Mouse (Mus musculus): Measurements from ENCODE around the gene Nxnl2.
A peak's percentile ranks its signal among the peaks of the same experiment; 100 is the strongest.
"Not testable (repeated sequence)": the region's sequence is repeated elsewhere in the genome, so short reads cannot be mapped to it uniquely, and the experiment has no call there.

Gene Nxnl2

DNA sequence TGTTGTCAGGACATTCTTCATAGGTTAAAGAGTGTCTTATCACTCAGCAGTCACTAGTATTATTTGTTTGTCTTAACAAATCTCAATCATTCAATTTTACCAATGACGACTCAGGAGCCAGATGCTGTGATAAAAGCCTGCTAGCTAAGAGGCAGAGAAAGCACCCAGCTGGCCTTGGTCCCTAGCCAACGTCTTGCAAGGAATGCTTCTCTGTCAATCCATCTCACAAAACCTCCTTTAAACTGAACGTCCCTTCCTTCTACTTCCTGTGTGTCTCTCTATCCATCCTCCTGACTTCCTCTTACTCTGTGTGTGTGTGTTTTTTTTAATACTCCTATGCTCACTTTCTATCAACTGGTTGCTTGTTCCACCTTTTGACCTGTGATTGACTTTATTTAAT is 8.5 kb downstream of the Nxnl2 start:
- peak in 1 of 2 experiments; percentile 14 for DNase-seq

DNA sequence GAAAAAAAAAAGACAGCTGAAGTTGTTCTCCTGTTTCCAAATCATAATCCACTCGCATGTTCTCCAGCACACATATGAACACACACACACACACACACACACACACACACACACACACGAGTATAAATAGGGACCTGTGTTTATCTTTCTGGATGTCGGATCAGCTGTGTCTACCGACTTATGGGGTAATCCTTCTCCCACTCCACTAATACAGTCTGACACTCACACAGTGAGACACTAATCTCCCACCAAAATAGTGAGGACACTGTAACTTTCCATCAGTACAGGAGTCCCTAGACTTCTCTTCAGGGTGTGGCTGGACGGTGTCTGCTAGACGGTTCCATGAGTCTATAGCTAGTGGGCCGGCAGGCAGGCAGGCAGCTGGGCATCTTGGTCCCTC is 11.4 kb downstream of the Nxnl2 start:
- no peak for DNase-seq

DNA sequence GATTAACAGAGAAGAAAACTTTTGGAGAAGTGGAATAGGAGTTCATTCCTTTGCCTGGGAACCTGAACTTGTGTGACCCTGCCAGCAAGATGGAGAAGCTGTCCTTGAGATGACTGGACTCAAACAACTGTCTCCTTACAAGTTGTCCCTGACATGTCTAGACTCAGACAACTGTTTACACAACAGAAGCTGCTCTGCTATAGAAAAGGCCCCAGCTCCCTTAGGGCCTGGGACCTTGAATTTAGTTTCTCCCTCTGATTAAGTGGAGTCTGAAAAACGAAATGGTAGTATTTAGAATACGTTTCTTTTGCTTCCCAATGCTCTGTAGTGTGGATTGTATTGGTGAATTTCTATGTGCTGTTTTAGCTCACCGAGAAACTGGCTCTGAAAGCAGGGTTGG is 14.1 kb downstream of the Nxnl2 start:
- DNase-seq, result no peak

DNA sequence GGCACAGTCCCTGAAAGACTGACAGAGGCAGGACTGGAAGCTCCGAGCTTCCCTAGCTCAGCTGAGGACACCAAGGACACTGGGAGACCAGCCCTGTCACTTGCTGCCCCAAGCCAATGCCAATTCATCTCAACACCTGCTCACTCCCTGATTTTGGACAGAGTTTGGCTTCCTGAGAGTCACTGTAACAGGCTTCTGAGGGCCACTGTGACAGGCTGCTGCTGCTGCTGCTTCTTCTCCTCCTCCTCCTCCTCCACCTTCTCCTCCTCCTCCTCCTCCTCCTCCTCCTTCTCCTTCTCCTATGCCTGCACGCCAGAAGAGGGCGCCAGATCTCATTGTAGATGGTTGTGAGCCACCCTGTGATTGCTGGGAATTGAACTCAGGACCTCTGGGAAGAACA is 19.5 kb downstream of the Nxnl2 start:
- DNase-seq, result no peak

DNA sequence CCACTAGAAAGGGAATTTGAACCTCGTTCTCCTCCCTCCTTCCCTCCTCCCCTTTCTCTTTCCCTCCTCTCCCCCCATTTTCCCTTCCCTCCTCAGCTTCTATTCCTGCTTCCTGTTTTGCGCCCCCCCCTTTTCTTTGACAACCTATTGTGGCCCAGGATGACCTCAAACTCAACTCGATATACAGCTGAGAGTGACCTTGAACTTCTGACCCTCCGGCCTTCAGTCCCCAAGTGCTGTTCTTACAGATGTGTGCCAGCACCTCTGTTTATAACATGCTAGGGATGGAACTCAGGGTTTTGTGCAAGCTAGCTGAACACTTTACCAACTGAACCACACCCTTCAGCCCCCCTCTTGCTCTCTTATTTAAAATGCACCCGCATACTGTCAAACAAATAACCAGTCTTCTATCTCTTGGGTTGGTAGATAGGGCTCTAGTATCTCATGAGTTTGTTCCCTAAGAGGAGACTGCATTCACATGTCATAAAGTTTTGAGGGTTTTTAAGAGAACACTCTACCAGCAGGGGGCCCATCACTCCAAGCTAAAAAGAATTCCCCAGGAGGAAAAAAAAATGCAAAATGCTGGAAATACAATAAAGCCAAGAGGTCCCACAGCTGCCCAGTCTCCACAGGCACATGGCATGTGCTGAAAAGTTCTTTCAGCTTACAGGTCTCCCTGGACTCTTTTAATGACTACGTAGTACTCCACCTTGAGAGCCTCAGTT is 20.8 kb downstream of the Nxnl2 start:
- DNase-seq, result no peak

DNA sequence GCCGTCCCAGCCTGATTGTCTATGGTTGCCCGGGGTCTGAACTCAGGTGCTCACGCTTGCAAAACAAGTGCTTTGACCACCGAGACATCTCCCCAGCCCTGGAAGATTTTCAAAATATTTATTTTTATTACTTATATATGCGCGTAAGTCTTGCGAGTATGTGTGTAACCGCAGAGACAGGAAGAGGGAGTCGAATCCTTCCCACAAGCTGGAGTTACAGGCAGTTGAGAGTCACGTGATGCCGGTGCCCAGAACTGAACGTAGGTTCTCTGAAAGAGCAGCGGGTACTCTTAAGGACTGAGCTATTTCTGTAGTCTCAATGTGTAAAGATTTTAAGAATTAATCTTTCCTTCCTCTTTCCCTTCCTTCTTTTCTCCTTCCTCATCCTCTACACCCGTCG is 23.1 kb downstream of the Nxnl2 start:
- no peak for DNase-seq

DNA sequence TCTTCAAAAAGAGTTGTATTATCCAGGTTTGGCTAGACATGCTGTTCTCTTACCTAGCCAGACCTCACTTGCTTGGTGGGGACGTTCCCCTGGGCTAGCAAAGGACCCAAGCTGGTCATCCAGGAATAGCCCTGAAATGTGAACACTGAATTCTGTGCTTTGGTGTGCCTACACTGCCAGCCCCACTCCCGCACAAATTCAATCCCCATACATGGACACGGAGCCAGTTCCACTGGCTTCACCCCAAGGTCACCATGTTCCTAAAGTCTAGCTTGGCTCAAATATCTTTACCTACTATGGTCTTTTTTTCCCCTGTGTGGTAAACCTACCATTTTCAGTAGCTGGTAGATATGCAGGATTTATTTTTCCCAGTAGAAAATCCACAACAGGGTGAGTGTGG is 26.9 kb downstream of the Nxnl2 start:
- DNase-seq, result no peak

DNA sequence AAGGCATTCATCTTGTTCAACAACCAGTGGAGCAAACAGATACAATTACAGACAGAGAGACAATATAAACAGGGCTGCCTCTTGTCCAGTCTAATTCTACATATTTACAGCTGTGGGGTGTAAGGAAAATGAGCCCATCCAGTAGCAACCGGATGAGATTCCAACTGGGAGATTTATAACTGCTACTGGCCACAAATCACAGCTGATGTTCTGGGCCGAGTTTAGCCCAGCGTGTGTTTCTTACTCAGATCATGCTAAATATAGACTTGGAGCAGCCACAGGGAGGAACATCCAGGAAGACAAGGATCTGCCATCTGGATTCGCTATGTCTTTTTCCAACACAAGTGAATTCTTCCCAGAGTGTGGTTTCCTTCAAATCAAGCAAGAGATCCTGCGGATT is 27.4 kb downstream of the Nxnl2 start:
- DNase-seq, result no peak

DNA sequence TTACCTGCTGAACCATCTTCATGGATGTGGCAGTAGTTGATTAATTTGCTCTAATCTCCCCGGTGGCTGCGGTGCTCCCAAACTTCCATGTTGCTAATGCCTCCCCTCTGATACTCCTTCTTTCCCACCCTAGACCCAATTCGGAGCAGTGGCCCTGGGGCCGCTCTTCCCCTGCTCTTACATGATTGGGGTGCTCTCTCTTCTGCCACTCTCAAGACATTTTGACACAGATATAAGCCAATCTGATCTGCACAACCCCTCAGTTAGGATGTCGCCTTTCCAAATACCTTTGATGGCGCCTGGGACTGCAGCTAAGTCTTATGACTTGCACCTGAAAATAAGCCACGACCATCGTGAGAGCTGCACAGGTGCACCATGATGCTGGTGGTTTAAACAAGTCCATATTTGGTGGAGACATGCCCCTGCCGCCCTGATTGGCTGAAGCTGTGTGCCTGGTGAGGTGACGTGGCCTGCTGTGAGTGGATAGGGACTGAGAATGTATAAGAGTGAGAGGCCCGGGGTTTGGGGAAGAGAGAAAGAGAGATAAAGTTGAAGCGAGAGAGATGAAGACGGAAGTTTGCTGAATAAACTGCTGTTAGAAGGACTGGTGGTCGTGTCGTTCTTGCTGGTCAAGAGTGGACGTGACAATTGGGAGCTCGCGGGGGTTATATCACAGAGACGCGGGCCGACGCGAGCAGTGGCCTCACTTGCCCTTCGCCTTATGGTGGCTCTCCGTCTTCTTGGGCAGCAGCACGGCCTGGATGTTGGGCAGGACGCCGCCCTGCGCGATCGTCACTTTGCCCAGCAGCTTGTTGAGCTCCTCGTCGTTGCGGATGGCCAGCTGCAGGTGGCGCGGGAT is 31.4 kb downstream of the Nxnl2 start:
- DNase-seq, result not testable (repeated sequence)

DNA sequence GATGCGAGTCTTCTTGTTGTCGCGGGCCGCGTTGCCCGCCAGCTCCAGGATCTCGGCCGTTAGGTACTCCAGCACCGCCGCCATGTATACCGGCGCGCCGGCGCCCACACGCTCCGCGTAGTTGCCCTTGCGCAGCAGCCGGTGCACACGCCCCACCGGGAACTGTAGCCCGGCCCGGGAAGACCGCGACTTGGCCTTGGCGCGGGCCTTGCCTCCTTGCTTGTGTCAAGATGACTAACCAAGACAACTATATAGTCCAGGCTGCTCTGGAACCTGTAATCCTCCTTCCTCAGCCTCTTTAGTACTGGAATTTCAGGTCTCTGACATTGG is 32.0 kb downstream of the Nxnl2 start:
- DNase-seq, result peak; percentile 62

DNA sequence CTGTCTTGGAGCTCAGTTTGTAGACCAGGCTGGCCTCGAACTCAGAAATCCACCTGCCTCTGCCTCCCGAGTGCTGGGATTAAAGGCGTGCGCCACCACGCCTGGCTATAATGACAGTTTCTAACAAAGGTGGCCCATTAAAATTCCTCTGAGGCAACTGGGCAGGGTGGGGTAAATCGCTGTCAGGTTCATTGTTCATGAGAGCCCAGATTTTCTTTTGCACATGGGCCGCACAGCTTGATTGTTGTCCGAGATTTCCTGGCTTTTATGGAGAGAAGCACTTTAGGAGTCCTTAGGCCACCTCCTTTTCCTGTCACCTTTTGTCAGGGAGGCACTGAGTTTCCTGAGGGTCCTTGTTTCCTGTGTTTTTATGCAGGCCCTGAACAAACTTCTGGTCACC is 32.6 kb downstream of the Nxnl2 start:
- DNase-seq, result no peak

DNA sequence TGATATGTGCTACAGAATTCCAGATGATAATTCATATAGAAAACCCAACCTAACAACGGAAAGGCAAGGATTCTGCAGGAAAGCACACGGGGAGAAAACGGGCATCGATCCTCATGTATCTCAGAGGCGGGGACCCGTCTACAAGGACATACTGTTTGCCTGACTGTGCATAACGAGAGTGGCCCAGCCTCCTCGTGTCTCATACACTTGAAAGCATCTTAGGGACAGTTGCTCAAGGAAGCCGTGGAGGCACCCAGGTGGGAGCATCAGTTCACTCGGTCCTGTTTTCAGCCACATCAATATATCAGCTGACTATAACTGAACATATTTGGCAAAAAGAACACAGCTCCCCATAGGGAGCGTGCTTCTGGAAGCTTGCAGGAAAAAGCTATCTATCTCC is 33.3 kb downstream of the Nxnl2 start:
- not testable (repeated sequence) for DNase-seq

DNA sequence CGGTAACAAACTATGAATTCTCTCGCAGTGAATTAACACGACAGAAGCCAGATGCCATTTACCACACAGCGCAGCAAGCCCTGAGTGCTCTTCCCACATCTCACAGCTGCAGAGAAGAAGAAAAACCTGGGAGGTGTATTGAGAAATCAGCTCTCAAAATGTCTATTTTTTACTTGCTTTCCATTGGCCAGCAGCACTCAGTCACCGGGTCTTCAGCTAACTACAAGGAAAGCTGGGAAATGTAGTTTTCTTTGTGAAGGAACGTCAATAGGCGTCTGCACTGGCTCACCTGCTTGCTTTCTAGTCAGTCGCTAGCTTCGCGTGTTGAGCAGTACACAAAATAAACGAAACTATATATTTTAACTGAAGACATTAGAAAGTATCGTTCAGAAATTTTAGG is 37.1 kb downstream of the Nxnl2 start:
- peak in 1 of 2 experiments; percentile 38 for DNase-seq

DNA sequence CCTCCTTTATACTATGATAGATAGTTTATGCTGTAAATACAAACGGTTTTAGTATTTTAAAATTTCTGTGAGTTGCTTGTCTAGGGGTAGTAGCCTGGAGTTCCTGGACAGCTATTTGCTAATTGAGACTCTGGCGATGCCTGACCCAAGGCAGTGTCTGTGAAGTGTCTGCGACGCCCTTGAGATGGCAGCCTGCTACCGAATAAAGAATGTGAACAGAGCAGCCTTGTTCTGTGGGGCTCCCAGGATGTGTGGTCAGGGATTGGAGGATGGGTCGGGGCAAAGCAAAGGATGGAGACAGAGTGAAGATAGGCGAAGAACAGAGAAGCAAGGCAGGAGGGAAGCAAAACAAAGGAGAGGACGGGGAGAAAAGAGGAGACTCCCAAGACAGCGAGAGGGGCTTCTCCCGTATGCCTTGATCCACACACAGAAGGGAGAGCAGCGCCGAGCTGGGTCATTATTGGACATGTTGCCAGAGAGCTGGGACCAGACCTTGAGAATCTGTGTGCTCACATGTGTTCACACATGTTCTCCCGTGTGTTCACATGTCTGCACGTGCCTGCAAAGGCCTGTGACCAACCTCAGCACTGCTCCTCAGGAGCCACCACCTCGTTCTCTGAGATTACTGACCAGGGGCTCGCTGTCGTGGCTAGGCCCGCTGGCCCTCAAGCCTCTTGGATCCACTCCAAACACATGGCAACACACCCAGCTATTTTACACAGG is 37.7 kb downstream of the Nxnl2 start:
- DNase-seq, result peak; percentile 54 to 61

DNA sequence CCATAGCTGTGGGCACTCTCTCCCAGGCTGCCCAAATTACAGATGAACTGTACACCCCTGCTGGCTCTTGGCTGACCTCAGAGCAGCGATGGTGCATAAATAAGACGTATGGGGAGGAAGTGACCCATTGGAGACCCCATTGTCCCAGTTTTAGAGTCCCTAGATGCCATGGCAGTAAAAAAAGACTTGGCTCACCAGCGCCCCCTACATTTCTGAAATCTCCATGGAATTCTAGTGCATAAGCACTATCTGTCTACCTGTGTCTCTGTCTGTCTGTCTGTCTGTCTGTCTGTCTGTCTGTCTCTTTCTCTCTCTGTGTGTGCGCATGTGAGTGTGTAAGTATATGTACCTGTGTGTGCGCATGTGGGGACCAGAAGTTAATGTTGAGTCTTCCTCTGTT is 39.8 kb downstream of the Nxnl2 start:
- no peak for DNase-seq

DNA sequence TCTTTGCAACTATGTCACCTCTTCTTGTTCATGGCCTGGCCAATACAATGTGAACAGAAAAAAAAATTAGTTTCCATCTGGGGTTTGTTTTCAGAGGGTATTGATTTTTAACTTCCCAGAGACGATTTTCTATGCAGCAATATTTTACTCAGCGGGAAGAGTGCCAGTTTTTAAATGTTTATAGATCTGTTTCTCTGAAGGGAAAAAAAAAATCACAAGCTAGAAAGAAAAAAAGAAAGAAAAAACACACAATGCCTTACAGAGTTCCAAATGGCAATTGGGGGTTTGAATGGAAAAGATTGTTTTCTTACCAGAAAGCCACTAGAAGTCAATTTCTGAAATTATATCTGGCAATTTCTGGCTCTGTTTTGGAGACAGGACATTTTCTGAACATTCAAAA is 43.9 kb downstream of the Nxnl2 start:
- DNase-seq, result no peak

DNA sequence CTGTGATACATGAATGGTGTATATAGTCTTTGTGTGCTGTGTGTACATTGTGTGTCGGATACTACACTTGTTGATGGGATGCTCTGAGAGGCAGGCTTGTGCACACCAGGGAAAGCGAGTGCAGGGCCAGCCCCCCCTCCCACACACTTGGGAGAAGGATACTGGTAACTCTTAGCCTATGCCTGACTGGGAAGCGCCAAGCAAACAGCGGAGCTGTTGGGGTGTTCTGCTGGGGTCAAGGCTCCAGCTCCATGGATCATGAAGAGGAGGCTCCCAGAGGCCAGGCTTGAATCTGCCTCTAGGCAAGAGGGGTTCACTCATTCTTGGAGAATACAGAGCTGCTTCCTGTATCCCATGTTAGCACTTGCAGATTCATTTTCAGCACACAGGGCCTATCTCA is 50.1 kb downstream of the Nxnl2 start:
- no peak for DNase-seq

DNA sequence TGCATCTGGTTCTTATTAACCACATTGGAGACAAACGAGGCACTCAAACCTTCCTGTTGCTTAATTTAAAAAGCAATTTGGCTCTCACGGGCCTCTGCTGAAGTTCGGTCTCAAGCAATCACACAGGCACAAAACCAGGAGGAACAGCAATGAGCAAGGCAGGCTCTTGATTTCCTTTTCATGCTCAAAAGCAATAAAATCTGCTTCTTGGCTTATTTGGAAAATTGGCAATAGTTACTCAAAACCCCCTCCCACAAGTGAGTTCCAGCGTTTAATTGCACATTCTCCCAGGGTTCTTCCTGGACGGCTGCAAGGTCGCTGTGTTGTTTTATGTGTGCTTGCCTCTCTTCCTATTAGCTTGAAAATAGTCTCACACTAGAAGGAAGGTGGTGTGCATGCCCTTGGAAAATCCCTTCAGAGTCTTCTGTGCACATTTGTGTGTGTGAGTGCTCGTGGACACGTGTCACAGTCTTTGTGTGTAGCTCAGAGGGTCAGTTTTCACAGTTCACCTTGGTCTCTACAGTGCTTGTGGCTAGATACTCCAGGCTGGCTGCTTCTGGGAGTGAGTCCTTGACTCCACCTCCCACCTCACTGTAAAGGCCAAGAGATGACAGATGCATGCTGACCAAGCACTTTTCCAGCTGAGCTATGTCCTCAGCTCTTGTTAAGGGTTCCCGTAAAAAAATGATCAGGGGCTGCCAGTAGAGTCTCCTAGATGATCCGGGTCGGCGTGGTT is 50.8 kb downstream of the Nxnl2 start:
- no peak for DNase-seq

Measured in cerebellum, postnatal 10 days (tissue).